Mouse (Mus musculus) thymus, adult 2 months (tissue): ENCODE results near the gene Ctxn2. TPM values are rescaled to one million over a fixed set of nuclear protein-coding genes. Genes with fewer than 3 reads are reported as not detected.
"Not testable (repeated sequence)": the region's sequence is repeated elsewhere in the genome, so short reads cannot be mapped to it uniquely, and the experiment has no call there.

Source experiments
- DNase-seq: peaks from one replicate; pipeline ENCODE4 v3.0.0; 2021
- H3K27ac ChIP-seq: fragments of 200-500 bp; 2 replicates; pipeline ENCODE4 v1.5.1; 2012; ENCODE audit warnings: low read length, control low read depth; ENCODE audit not compliant: control insufficient read depth, insufficient read depth
- H3K27me3 ChIP-seq: fragments of 200-500 bp; 2 replicates; pipeline ENCODE4 v1.6.1; 2012; ENCODE audit warnings: mild to moderate bottlenecking, low read length, moderate library complexity, mixed read lengths; ENCODE audit not compliant: control insufficient read depth, insufficient read depth
- H3K36me3 ChIP-seq: fragments of 200-500 bp; 2 replicates; pipeline ENCODE4 v1.6.1; 2012; ENCODE audit warnings: mild to moderate bottlenecking, low read length, moderate library complexity; ENCODE audit not compliant: control insufficient read depth, insufficient read depth
- H3K4me1 ChIP-seq: fragments of 200-500 bp; replicated peaks from 2 replicates; pipeline ENCODE4 v1.6.1; 2012; ENCODE audit warnings: low read length; ENCODE audit not compliant: control insufficient read depth, insufficient read depth
- H3K4me3 ChIP-seq: fragments of 200-500 bp; 2 replicates; pipeline ENCODE4 v1.5.1; 2012; ENCODE audit warnings: mild to moderate bottlenecking, low read length, control low read depth, moderate library complexity; ENCODE audit not compliant: control insufficient read depth, insufficient read depth
- CTCF ChIP-seq: fragments of 200-500 bp; IDR thresholded peaks from 2 replicates; pipeline ENCODE4 v1.5.1; 2012; ENCODE audit warnings: mild to moderate bottlenecking, control low read depth, low read length, moderate library complexity, borderline replicate concordance; ENCODE audit not compliant: control insufficient read depth, poor library complexity, insufficient read depth; ENCODE audit errors: extremely low read depth
- POLR2A ChIP-seq: fragments of 200-500 bp; IDR thresholded peaks from 2 replicates; pipeline ENCODE4 v1.6.1; 2012; ENCODE audit warnings: mild to moderate bottlenecking, low read length, control low read depth, moderate library complexity; ENCODE audit not compliant: control insufficient read depth, poor library complexity, insufficient read depth; ENCODE audit errors: extremely low read depth
- WGBS: fragments of 180-500 bp; shearing (Covaris S2); methylation state at CpG from one replicate; pipeline ENCODE4 v1.1.7; 2018; 5-methylcytosine and 5-hydroxymethylcytosine counted together
- polyA plus RNA-seq: library from polyadenylated mRNA; depleted of rRNA; stranded (reverse); fragments of >200 nt; gene quantifications from 2 replicates; pipeline ENCODE4 v1.2.3, GENCODE M21; 2012; rRNA removed

Gene Ctxn2
- polyA plus RNA-seq: not detected in 2 replicates

GRCm38 (mm10) chr2:125135903-125136811 is at the start of gene Ctxn2:
Gene Ctxn2 (plus strand): TSS chr2:125136692.
- Histone ChIP-seq H3K27me3 (no peaks in the 10 kb centered on the region; the same call in 1 of the 2 replicates), H3K4me3 (no peak within 1 kb of the TSS), H3K36me3 (no peaks in the 10 kb centered on the region), H3K27ac (no peak within 1 kb of the TSS), H3K4me1 (peaks cover 6% of the 10 kb centered on the region; the same call in 1 of the 2 replicates)
- WGBS: 4% methylated on average over 39 of the region's 39 CpGs
- peak; percentile 85 for DNase-seq
- TF ChIP-seq CTCF: no peak
- no peak for TF ChIP-seq POLR2A

GRCm38 (mm10) chr2:125088757-125089156 is 47.7 kb upstream of the Ctxn2 start:
- Histone ChIP-seq H3K4me3 (no peak overlapping the region), H3K27ac (no peak overlapping the region), H3K4me1 (no peaks in the 10 kb centered on the region), H3K36me3 (peaks cover 34% of the 10 kb centered on the region), H3K27me3 (no peaks in the 10 kb centered on the region)
- 98% methylated on average over 7 of the region's 7 CpGs for WGBS
- no peak for TF ChIP-seq CTCF
- TF ChIP-seq POLR2A: no peak
- no peak for DNase-seq

GRCm38 (mm10) chr2:125092123-125092522 is 44.4 kb upstream of the Ctxn2 start:
- DNase-seq, H3K4me3 ChIP-seq, H3K4me1 ChIP-seq, H3K27ac ChIP-seq, H3K27me3 ChIP-seq: not testable (repeated sequence)
- peaks cover 40% of the 10 kb centered on the region for H3K36me3 ChIP-seq
- 94% methylated on average over 3 of the region's 3 CpGs for WGBS

- not testable (repeated sequence) for H3K4me1 ChIP-seq, H3K27me3 ChIP-seq, H3K27ac ChIP-seq, DNase-seq, H3K4me3 ChIP-seq
- peaks cover 30% of the 10 kb centered on the region for H3K36me3 ChIP-seq
- 99% methylated on average over 13 of the region's 13 CpGs for WGBS
Measured at GRCm38 (mm10) chr2:125104491-125104890, 32.0 kb upstream of the Ctxn2 start.

- not testable (repeated sequence) for H3K27me3 ChIP-seq, H3K4me1 ChIP-seq, DNase-seq, H3K4me3 ChIP-seq, H3K27ac ChIP-seq
- 96% methylated on average over 4 of the region's 4 CpGs for WGBS
- H3K36me3 ChIP-seq: peaks cover 21% of the 10 kb centered on the region
Measured at GRCm38 (mm10) chr2:125106536-125106935, 30.0 kb upstream of the Ctxn2 start.

- no peak overlapping the region for H3K4me3 ChIP-seq
- 93% methylated on average over 6 of the region's 6 CpGs for WGBS
- peaks cover 15% of the 10 kb centered on the region; the same call in 1 of the 2 replicates for H3K36me3 ChIP-seq
- DNase-seq: no peak
- no peak overlapping the region for H3K27ac ChIP-seq
- peaks cover 3% of the 10 kb centered on the region for H3K4me1 ChIP-seq
- H3K27me3 ChIP-seq: no peaks in the 10 kb centered on the region; the same call in 1 of the 2 replicates
- TF ChIP-seq CTCF: no peak
- TF ChIP-seq POLR2A: no peak
Measured at GRCm38 (mm10) chr2:125119381-125120110, 16.9 kb upstream of the Ctxn2 start.

GRCm38 (mm10) chr2:125122288-125122623 is 14.2 kb upstream of the Ctxn2 start:
- TF ChIP-seq POLR2A (no peak), CTCF (no peak)
- Histone ChIP-seq H3K36me3 (no peaks in the 10 kb centered on the region), H3K4me3 (no peak overlapping the region), H3K4me1 (peaks cover 3% of the 10 kb centered on the region), H3K27me3 (no peaks in the 10 kb centered on the region; the same call in 1 of the 2 replicates), H3K27ac (no peak overlapping the region)
- no peak for DNase-seq
- 39% methylated on average over 4 of the region's 4 CpGs for WGBS
